Mouse (Mus musculus): ENCODE measurements at regions not wholly inside any gene's neighbourhood (a gene's known extent, or its start where the extent isn't known, plus 50 kb on each side); places are given as distances from the start of the nearest gene placed in this dataset.

DNA sequence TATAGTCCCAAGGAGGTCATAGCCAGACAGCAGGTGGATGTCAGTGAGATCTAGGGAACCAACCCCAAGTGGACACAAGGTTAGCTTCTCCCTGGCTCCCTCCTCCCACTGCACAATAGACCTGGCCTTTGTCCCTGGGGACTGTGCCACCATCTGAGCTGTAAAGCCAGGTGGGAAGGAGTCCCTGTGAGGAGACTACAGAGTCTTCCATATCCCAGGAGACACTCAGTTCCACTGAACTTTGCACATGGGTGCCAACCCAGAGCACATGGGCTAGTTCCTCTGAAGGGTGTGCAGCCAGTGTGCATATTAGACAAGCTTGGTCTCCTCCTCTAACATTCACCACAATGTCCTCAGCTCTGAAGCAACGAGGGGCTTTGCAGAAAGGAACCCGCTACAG is 86.5 kb upstream of the Shh start:
- TF ChIP-seq CTCF (IDR thresholded peaks at IDR 0.05; ENCODE audit: extremely low read depth, insufficient read length, insufficient replicate concordance, low read depth, low read length) (no peak), POLR2A (IDR thresholded peaks at IDR 0.05; ENCODE audit: low read depth, low read length) (no peak)
